Mouse (Mus musculus): ENCODE data around the gene Wrap53. TPM values are rescaled to one million over a fixed set of nuclear protein-coding genes. Genes with fewer than 3 reads are reported as not detected.
"Not testable (repeated sequence)": the region's sequence is repeated elsewhere in the genome, so short reads cannot be mapped to it uniquely, and the experiment has no call there.

Wrap53 gene
- polyA plus RNA-seq, 1 experiment, result 18.8 TPM

GRCm38 (mm10) chr11:69545957-69546356, 34.1 kb downstream of the Wrap53 start:
- Histone ChIP-seq H3K27ac (ENCODE audit: insufficient read depth, low read length) (no peak overlapping the region), H3K4me3 (replicated peaks; ENCODE audit: insufficient read depth, low read depth, low read length) (peak overlapping the region; percentile 67), H3K27me3 (ENCODE audit: control insufficient read depth, insufficient read depth, low read length) (no peaks in the 10 kb centered on the region), H3K4me1 (ENCODE audit: control insufficient read depth, insufficient read depth, low read length) (peaks cover 2% of the 10 kb centered on the region)
- no peak for TF ChIP-seq CTCF (IDR thresholded peaks at IDR 0.05; ENCODE audit: borderline replicate concordance, insufficient read depth, low read depth, low read length)
- TF ChIP-seq POLR2A (IDR thresholded peaks at IDR 0.05; ENCODE audit: borderline replicate concordance, insufficient read depth, low read length), result no peak
- 29% methylated on average over 7 of the region's 7 CpGs for WGBS
- DNase-seq, result no peak

GRCm38 (mm10) chr11:69543598-69543997, 36.5 kb downstream of the Wrap53 start:
- 35% methylated on average over 3 of the region's 3 CpGs for WGBS
- H3K27me3 ChIP-seq (ENCODE audit: control insufficient read depth, insufficient read depth, low read length), result no peaks in the 10 kb centered on the region
- no peak for DNase-seq
- no peak for TF ChIP-seq CTCF (IDR thresholded peaks at IDR 0.05; ENCODE audit: borderline replicate concordance, insufficient read depth, low read depth, low read length)
- TF ChIP-seq POLR2A (IDR thresholded peaks at IDR 0.05; ENCODE audit: borderline replicate concordance, insufficient read depth, low read length), result no peak
- peaks cover 2% of the 10 kb centered on the region for H3K4me1 ChIP-seq (ENCODE audit: control insufficient read depth, insufficient read depth, low read length)
- no peak overlapping the region for H3K27ac ChIP-seq (ENCODE audit: insufficient read depth, low read length)
- H3K4me3 ChIP-seq (replicated peaks; ENCODE audit: insufficient read depth, low read depth, low read length), result no peak overlapping the region

DNA sequence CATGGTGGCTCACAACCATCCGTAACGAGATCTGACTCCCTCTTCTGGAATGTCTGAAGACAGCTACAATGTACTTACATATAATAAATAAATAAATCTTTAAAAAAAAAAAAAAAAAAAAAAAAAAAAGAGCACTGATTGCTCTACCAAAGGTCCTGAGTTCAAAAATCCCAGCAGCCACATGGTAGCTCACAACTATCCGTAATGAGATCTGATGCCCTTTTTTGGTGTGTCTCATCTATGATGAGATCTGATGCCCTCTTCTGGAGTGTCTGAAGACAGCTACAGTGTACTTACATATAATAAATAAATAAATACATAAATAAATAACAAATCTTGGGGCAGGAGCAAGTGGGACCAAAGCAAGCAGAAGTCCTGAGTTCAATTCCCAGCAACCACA, 38.3 kb downstream of the Wrap53 start:
- DNase-seq; H3K27ac ChIP-seq (ENCODE audit: insufficient read depth, low read length); H3K4me1 ChIP-seq (ENCODE audit: control insufficient read depth, insufficient read depth, low read length); H3K27me3 ChIP-seq (ENCODE audit: control insufficient read depth, insufficient read depth, low read length); H3K4me3 ChIP-seq (replicated peaks; ENCODE audit: insufficient read depth, low read depth, low read length): not testable (repeated sequence)
- WGBS, result 74% methylated on average over 1 of the region's 3 CpGs

DNA sequence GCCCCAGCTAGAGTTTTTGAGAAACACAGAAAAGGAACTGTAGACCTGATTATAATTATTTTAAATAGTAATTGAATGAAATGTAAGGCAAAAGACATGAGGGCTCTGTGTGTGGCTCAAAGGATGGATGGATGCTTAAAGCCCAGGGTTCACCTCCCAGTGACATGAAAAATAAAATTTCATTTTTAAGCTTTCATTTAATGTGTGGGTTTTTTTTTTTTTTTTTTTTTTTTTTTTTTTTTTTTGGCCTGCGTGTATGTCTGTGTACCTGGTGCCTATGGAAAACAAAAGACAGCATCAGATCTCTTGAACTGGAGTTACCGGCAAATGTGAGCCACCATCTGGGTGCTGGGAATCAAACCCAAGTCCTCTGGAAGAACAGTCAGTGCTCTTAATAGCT, 39.4 kb downstream of the Wrap53 start:
- Histone ChIP-seq H3K4me1 (ENCODE audit: control insufficient read depth, insufficient read depth, low read length) (no peaks in the 10 kb centered on the region), H3K27me3 (ENCODE audit: control insufficient read depth, insufficient read depth, low read length) (no peaks in the 10 kb centered on the region), H3K4me3 (replicated peaks; ENCODE audit: insufficient read depth, low read depth, low read length) (no peak overlapping the region), H3K27ac (ENCODE audit: insufficient read depth, low read length) (no peak overlapping the region)
- no peak for DNase-seq
- 94% methylated on average over 2 of the region's 2 CpGs for WGBS
- TF ChIP-seq CTCF (IDR thresholded peaks at IDR 0.05; ENCODE audit: borderline replicate concordance, insufficient read depth, low read depth, low read length) (no peak), POLR2A (IDR thresholded peaks at IDR 0.05; ENCODE audit: borderline replicate concordance, insufficient read depth, low read length) (no peak)

GRCm38 (mm10) chr11:69534990-69535389, 45.1 kb downstream of the Wrap53 start:
- Histone ChIP-seq H3K4me1 (ENCODE audit: control insufficient read depth, insufficient read depth, low read length) (no peaks in the 10 kb centered on the region), H3K27me3 (ENCODE audit: control insufficient read depth, insufficient read depth, low read length) (no peaks in the 10 kb centered on the region), H3K4me3 (replicated peaks; ENCODE audit: insufficient read depth, low read depth, low read length) (no peak overlapping the region), H3K27ac (ENCODE audit: insufficient read depth, low read length) (no peak overlapping the region)
- WGBS, result 84% methylated on average over 1 of the region's 1 CpGs
- DNase-seq, result no peak
- TF ChIP-seq POLR2A (IDR thresholded peaks at IDR 0.05; ENCODE audit: borderline replicate concordance, insufficient read depth, low read length), result no peak
- TF ChIP-seq CTCF (IDR thresholded peaks at IDR 0.05; ENCODE audit: borderline replicate concordance, insufficient read depth, low read depth, low read length), result no peak

DNA sequence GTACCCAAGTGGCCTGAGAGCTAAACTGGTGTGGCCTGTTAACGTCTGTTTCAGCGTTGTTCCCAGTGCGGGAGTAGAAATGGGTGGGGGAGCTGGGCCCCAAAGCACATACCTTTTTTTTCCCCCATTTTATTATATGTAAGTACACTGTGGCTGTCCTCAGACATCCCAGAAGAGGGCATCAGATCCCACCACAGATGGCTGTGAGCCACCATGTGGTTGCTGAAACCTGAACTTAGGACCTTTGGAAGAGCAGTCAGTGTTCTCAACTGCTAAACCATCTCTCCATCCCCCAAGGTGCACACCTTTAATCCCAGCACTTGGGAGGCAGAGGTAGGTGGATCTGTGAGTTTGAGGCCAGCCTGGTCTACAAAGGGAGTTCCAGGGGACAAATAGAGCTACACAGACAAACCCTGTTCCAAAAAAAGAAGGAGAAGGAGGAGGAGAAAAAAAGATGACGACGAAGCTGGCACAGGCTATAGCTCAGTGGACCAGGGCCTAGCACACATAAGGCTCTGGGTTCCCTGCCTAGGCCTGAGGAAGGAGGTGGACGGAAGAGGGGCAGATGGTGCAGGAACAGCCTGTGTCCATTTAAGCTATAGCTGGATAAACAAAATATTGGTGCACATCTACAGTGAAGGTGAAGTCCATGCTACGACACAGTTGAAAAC, 47.4 kb downstream of the Wrap53 start:
- no peaks in the 10 kb centered on the region for H3K4me1 ChIP-seq (ENCODE audit: control insufficient read depth, insufficient read depth, low read length)
- no peak overlapping the region for H3K4me3 ChIP-seq (replicated peaks; ENCODE audit: insufficient read depth, low read depth, low read length)
- DNase-seq, result peak in 1 of 2 experiments; percentile 37
- no peak overlapping the region for H3K27ac ChIP-seq (ENCODE audit: insufficient read depth, low read length)
- H3K27me3 ChIP-seq (ENCODE audit: control insufficient read depth, insufficient read depth, low read length), result no peaks in the 10 kb centered on the region
- TF ChIP-seq POLR2A (IDR thresholded peaks at IDR 0.05; ENCODE audit: borderline replicate concordance, insufficient read depth, low read length) (no peak), CTCF (IDR thresholded peaks at IDR 0.05; ENCODE audit: borderline replicate concordance, insufficient read depth, low read depth, low read length) (no peak)
- 48% methylated on average over 7 of the region's 7 CpGs for WGBS

DNA sequence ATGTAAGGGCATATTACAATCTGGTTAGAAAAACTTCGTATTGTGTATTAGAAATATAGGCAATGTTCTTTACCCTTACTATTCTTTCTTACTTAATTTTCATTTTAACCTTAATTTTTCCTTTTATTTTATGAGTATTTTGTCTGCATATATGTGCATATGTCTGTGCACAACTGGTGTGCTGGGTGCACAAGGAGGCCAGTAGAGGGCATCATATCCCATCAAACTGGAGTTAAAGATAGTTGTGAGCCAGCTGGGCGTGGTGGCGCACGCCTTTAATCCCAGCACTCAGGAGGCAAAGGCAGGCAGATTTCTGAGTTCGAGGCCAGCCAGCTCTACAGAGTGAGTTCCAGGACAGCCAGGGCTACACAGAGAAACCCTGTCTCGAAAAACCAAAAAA, 49.3 kb downstream of the Wrap53 start:
- H3K27ac ChIP-seq (ENCODE audit: insufficient read depth, low read length); H3K4me3 ChIP-seq (replicated peaks; ENCODE audit: insufficient read depth, low read depth, low read length); H3K27me3 ChIP-seq (ENCODE audit: control insufficient read depth, insufficient read depth, low read length); H3K4me1 ChIP-seq (ENCODE audit: control insufficient read depth, insufficient read depth, low read length); DNase-seq: not testable (repeated sequence)
- WGBS, result 87% methylated on average over 6 of the region's 6 CpGs

DNA sequence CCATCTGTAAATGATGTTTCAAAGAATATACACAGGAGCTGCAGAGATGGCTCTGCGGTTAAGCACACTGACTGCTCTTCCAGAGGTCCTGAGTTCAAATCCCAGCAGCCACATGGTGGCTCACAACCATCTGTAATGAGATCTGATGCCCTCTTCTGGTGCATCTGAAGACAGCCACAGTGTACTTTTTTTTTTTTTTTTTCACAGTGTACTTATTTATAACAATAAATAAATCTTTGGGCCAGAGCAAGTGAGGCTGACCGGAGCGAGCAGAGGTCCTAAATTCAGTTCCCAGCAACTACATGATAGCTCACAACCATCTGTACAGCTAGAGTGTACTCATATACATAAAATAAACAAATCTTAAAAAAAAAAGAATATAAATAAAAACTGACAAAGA, 49.8 kb downstream of the Wrap53 start:
- 92% methylated on average over 3 of the region's 3 CpGs for WGBS
- H3K27ac ChIP-seq (ENCODE audit: insufficient read depth, low read length); DNase-seq; H3K4me3 ChIP-seq (replicated peaks; ENCODE audit: insufficient read depth, low read depth, low read length); H3K27me3 ChIP-seq (ENCODE audit: control insufficient read depth, insufficient read depth, low read length); H3K4me1 ChIP-seq (ENCODE audit: control insufficient read depth, insufficient read depth, low read length): not testable (repeated sequence)

DNA sequence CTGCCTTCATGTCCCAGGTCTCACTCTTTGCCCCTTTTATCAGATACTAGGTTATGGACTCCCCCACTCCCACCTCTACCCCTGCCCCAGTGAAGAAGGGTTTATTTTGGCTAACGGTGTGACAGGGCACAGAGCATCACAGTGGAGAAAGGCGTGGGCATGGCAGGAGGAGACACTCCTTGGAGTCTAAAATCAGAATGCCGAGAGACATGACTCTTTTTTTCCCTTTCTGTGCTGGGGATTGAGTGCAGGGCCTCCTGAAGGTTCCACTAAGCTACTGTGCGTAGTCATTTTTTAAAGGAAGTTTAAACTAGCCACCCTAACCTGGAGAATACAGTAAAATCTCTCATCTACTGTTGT, 52.0 kb downstream of the Wrap53 start:
- WGBS, result 88% methylated on average over 4 of the region's 4 CpGs
- Histone ChIP-seq H3K27me3 (ENCODE audit: control insufficient read depth, insufficient read depth, low read length) (no peaks in the 10 kb centered on the region), H3K4me3 (replicated peaks; ENCODE audit: insufficient read depth, low read depth, low read length) (no peak overlapping the region)

More for the DNA sequence above, 52.0 kb downstream of the Wrap53 start:
- DNase-seq, result no peak
- H3K27ac ChIP-seq (ENCODE audit: insufficient read depth, low read length), result no peak overlapping the region
- no peak for TF ChIP-seq POLR2A (IDR thresholded peaks at IDR 0.05; ENCODE audit: borderline replicate concordance, insufficient read depth, low read length)
- TF ChIP-seq CTCF (IDR thresholded peaks at IDR 0.05; ENCODE audit: borderline replicate concordance, insufficient read depth, low read depth, low read length), result no peak
- H3K4me1 ChIP-seq (ENCODE audit: control insufficient read depth, insufficient read depth, low read length), result no peaks in the 10 kb centered on the region; the same call in 1 of the 2 replicates
